Mouse (Mus musculus): ENCODE results near the gene Rabif.
"Not testable (repeated sequence)": the region's sequence is repeated elsewhere in the genome, so short reads cannot be mapped to it uniquely, and the experiment has no call there.

The Rabif gene

GRCm38 (mm10) chr1:134494428-134495215 lies at the start of gene Rabif:
Gene Rabif (plus strand): TSS chr1:134494648.
- DNase-seq (ENCODE audit: low read depth, low spot score): peak; percentile 100

- no peak for DNase-seq (ENCODE audit: low read depth, low spot score)
Measured at GRCm38 (mm10) chr1:134445418-134445817, 49.0 kb upstream of the Rabif start.

GRCm38 (mm10) chr1:134448537-134448936 lies 45.9 kb upstream of the Rabif start:
- DNase-seq (ENCODE audit: low read depth, low spot score): not testable (repeated sequence)

GRCm38 (mm10) chr1:134450201-134450600 lies 44.2 kb upstream of the Rabif start:
- DNase-seq (ENCODE audit: low read depth, low spot score): no peak

- peak; percentile 75 for DNase-seq (ENCODE audit: low read depth, low spot score)
Measured at GRCm38 (mm10) chr1:134450986-134451385, 43.5 kb upstream of the Rabif start.

GRCm38 (mm10) chr1:134454904-134455824 lies 39.3 kb upstream of the Rabif start, which contains the start of gene Klhl12:
Gene Klhl12 (plus strand): TSS chr1:134455531.
- DNase-seq (ENCODE audit: low read depth, low spot score): peak; percentile 98

GRCm38 (mm10) chr1:134456060-134456459 lies 38.4 kb upstream of the Rabif start:
- no peak for DNase-seq (ENCODE audit: low read depth, low spot score)

- DNase-seq (ENCODE audit: low read depth, low spot score): no peak
Measured at GRCm38 (mm10) chr1:134458139-134458727, 36.2 kb upstream of the Rabif start.

GRCm38 (mm10) chr1:134460294-134461284 lies 33.9 kb upstream of the Rabif start:
- DNase-seq (ENCODE audit: low read depth, low spot score): no peak

GRCm38 (mm10) chr1:134484623-134485022 lies 9.8 kb upstream of the Rabif start:
- DNase-seq (ENCODE audit: low read depth, low spot score): no peak

GRCm38 (mm10) chr1:134490903-134491801 lies 3.3 kb upstream of the Rabif start:
- DNase-seq (ENCODE audit: low read depth, low spot score): no peak

- DNase-seq (ENCODE audit: low read depth, low spot score): no peak
Measured at GRCm38 (mm10) chr1:134492276-134492675, 2.2 kb upstream of the Rabif start.

GRCm38 (mm10) chr1:134493496-134493895 lies 952 bp upstream of the Rabif start:
- DNase-seq (ENCODE audit: low read depth, low spot score): peak; percentile 17

- DNase-seq (ENCODE audit: low read depth, low spot score): no peak
Measured at GRCm38 (mm10) chr1:134493956-134494355, 492 bp upstream of the Rabif start.

GRCm38 (mm10) chr1:134495216-134495539 lies 730 bp downstream of the Rabif start:
- no peak for DNase-seq (ENCODE audit: low read depth, low spot score)

GRCm38 (mm10) chr1:134495991-134496390 lies 1.5 kb downstream of the Rabif start:
- DNase-seq (ENCODE audit: low read depth, low spot score): no peak

GRCm38 (mm10) chr1:134500916-134501315 lies 6.5 kb downstream of the Rabif start:
- no peak for DNase-seq (ENCODE audit: low read depth, low spot score)

GRCm38 (mm10) chr1:134506201-134506600 lies 11.8 kb downstream of the Rabif start:
- no peak for DNase-seq (ENCODE audit: low read depth, low spot score)

GRCm38 (mm10) chr1:134510018-134510417 lies 15.6 kb downstream of the Rabif start:
- peak; percentile 69 for DNase-seq (ENCODE audit: low read depth, low spot score)

- no peak for DNase-seq (ENCODE audit: low read depth, low spot score)
Measured at GRCm38 (mm10) chr1:134512183-134512582, 17.7 kb downstream of the Rabif start.
